Comparison of ENCODE assay signal across 31 mouse cellular contexts in the genomic region with DNA sequence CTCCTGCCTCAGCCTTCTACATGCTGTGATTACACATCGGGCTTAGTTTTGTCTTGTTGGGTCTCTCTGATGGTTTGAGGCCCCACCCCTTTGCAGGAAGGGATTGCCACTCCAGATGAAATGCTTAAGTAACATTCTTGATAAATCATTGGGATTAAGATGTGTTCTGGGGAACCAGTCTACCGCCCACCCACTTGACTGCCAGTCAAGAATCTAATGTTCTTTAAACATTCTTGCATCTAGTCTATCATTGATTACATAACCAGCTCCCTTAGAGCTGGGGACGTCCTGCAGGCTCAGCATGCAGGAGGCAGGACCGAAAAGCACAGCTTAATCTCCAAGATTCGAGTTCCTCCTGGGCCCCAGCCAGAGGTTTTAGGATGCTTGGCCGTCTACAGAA. TPM values are rescaled to one million over a fixed set of nuclear protein-coding genes. Genes with fewer than 3 reads are reported as not detected.
"Had no signal": no experiment of that assay in that cellular context is flagged by ENCODE, and none has a peak within 500 bp of the region (broad histone marks: within the 10 kb centered on the region; RNA-seq: fewer than 3 reads in every experiment).

No protein-coding gene starts in this region.

- H3K27me3 ChIP-seq: liver, embryonic 13.5 days; megakaryocyte, embryonic 14.5 days; midbrain, embryonic 13.5 days; neural tube, embryonic 13.5 days; stomach, embryonic 15.5 days had no signal

- H3K9ac ChIP-seq: liver, embryonic 13.5 days; midbrain, embryonic 13.5 days; neural tube, embryonic 13.5 days; stomach, embryonic 15.5 days had no signal

- H3K27ac ChIP-seq: kidney, postnatal 0 days; left cerebral cortex, adult 2 months; liver, embryonic 13.5 days; macrophage; midbrain, embryonic 10.5 days; midbrain, embryonic 13.5 days; neural tube, embryonic 13.5 days; stomach, embryonic 15.5 days had no signal

- H3K9me3 ChIP-seq: liver, embryonic 13.5 days; megakaryocyte, embryonic 14.5 days; midbrain, embryonic 10.5 days; midbrain, embryonic 13.5 days; neural tube, embryonic 13.5 days; stomach, embryonic 15.5 days had no signal

- DNase-seq: kidney, adult 2 months; kidney, postnatal 25 days; layer of hippocampus, postnatal 36 days; liver, embryonic 13.5 days; lung, adult 2 months; lung, postnatal 10 days; retina, postnatal 1 day; right cerebral cortex, postnatal 25 days; spleen, adult 18-20 months; thymus, adult 18-20 months; thymus, postnatal 36 days had no signal

- ATAC-seq: intestine, postnatal 0 days; midbrain, embryonic 13.5 days; midbrain, embryonic 16.5 days had no signal

- H3K4me2 ChIP-seq: liver, embryonic 13.5 days; midbrain, embryonic 13.5 days; neural tube, embryonic 13.5 days; stomach, embryonic 15.5 days had no signal

- H3K4me1 ChIP-seq: midbrain, embryonic 10.5 days; stomach, embryonic 15.5 days had no signal

- H3K4me3 ChIP-seq: left cerebral cortex, adult 2 months; liver, embryonic 13.5 days; megakaryocyte, embryonic 14.5 days; midbrain, embryonic 10.5 days; midbrain, embryonic 13.5 days; myocyte; neural tube, embryonic 13.5 days; stomach, embryonic 15.5 days had no signal

RNA-seq across cellular contexts. Expression of a gene that starts 31.7 kb away (rescaled TPM):
- total RNA-seq: layer of hippocampus, postnatal 36 days; left cerebral cortex, adult 2 months; left cerebral cortex, postnatal 10 days; left cerebral cortex, postnatal 36 days; liver, adult 2 months; neutrophil, adult 5-6 weeks had no signal
- polyA plus RNA-seq: intestine, postnatal 0 days; kidney, embryonic 14.5 days; large intestine, adult 2 months; limb, embryonic 11.5 days; liver, adult 2 months; liver, embryonic 16.5 days; lung, adult 2 months; macrophage; midbrain, embryonic 10.5 days; midbrain, embryonic 13.5 days; midbrain, embryonic 16.5 days; myocyte; neural tube, embryonic 13.5 days; stomach, embryonic 15.5 days; urinary bladder, adult 2 months had no signal
